Mouse (Mus musculus): ENCODE data around the gene Epb41l3.

Epb41l3 gene

DNA sequence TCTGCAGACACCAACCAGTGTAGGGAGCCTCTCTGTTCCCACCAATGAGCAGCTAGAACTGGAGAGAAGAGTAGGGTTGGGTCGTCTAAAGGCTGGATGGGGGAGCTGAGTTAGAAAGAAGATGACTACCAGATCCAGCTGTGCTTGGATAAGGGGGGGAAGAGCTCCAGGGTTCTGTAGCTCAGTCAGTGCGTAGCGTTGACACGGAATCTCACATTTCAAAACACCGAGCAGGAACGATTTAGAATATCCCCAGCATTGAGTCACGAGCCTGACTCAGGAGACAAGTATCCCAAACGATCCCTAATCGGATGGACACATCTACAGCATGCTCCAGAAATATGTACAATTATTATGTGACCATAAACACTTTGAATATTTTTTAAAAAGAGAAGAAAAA is 180.4 kb downstream of the Epb41l3 start:
- DNase-seq: no peak

- no peak for DNase-seq
Measured at GRCm38 (mm10) chr17:69256441-69256840, 181.0 kb downstream of the Epb41l3 start.

- no peak for DNase-seq
Measured at GRCm38 (mm10) chr17:69263810-69264565, 188.5 kb downstream of the Epb41l3 start.

DNA sequence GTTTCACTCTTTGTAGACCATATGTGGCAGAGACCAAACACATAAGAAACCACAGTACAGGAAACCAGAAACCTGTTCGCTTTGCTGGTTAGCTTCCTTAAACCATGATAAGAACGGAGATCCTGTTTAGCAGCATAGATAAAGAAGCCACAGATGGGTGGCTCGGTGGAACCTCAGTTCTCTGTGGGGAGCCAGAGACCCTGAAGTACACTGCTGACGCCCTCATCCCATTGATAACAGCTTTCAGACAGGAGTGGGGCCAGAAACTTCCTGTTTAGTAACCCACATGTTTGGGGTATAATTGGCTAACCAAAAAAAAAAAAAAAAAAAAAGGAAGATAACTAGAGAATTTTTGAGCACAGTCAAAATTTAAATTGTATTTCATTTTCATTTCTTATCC is 189.7 kb downstream of the Epb41l3 start:
- DNase-seq: no peak

- peak; percentile 89 for DNase-seq
Measured at GRCm38 (mm10) chr17:69265759-69266463, 190.4 kb downstream of the Epb41l3 start.

- peak; percentile 87 for DNase-seq
Measured at GRCm38 (mm10) chr17:69266936-69267335, 191.5 kb downstream of the Epb41l3 start.

DNA sequence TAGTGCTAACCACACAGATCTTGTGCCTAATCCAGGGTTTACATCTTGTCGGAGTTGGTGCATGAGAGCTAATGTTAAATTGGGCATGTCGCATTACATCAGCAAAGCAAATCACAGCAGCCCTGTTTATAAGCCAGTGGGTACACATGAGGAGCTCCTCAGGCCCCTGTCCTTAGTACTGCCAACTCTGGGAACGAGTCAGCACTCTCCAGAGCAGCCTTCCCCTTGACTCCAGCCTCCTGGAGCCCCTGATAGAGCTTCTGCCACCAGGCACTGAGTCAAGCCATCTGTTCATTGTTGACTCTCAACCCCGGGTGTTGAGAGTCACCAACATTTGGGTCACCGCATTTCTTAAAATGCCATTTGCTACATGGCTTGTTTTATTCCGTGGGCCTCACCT is 192.0 kb downstream of the Epb41l3 start:
- DNase-seq: peak; percentile 94

GRCm38 (mm10) chr17:69277362-69277761 is 201.9 kb downstream of the Epb41l3 start:
- DNase-seq: peak; percentile 88

DNA sequence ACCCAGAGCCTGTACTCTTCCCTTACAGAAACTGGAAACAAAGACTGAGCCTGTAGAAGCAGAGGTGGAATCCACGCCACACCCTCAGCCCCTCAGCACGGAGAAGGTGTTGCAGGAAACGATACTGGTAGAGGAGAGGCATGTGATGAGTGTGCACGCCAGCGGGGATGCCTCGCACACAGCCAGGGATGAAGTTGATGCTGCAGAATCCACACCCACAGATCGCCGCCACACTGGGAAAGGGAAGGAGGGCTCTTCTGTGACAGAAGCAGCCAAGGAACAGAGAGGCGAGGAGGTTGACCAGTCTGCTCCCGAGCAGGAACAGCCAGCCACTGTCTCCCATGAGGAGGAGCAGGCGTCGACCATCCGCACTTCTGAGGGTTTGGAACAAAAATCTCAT is 209.0 kb downstream of the Epb41l3 start:
- DNase-seq: peak; percentile 79

DNA sequence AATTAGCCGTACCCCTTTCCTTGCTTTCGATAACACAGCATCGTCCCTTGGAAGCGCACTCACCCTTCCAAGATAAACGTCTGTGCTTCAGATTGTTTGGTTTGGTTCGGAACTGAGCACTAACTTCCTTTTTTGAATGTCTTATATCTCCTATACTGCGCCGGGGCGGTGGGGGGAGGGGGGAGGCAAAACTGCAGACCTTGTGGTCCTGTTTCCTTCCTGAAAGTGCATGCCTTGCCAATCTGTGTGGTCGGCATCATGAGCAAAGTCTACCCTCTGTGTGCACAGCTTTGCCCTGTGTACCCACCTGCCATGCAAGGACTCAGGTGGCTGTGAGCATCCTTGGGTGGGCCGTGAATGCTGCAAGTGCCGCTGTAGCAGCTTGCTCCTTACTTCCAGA is 212.6 kb downstream of the Epb41l3 start:
- peak; percentile 39 for DNase-seq

GRCm38 (mm10) chr17:69290272-69290671 is 214.8 kb downstream of the Epb41l3 start:
- no peak for DNase-seq

- no peak for DNase-seq
Measured at GRCm38 (mm10) chr17:69301552-69301951, 226.1 kb downstream of the Epb41l3 start.

- DNase-seq: peak; percentile 80
Measured at GRCm38 (mm10) chr17:69303579-69304274, 228.2 kb downstream of the Epb41l3 start.

DNA sequence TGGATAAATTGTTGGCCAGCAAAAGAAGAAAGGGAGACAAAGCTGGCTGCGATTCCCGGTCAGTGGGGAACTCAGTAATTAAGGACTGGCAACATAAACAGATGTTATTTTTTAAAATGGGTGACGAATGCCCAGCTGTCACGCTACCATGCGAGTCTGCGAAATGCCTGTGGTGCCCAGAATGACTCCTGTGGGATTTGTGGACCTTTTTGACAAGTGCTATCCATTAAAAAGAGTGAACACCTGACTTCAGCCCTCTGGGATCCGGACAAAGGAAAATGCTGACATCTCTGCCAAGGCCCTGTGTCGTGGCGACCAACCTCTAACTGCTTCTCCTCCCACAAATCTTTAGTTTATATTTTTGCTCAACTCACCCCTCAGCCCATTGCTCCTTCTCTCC is 232.2 kb downstream of the Epb41l3 start:
- DNase-seq: peak; percentile 52

- DNase-seq: no peak
Measured at GRCm38 (mm10) chr17:69309872-69310271, 234.4 kb downstream of the Epb41l3 start.

- no peak for DNase-seq
Measured at GRCm38 (mm10) chr17:69320496-69320895, 245.0 kb downstream of the Epb41l3 start.

- DNase-seq: no peak
Measured at GRCm38 (mm10) chr17:69322721-69323120, 247.2 kb downstream of the Epb41l3 start.
